Mouse (Mus musculus): ENCODE measurements at regions not wholly inside any gene's neighbourhood (a gene's known extent, or its start where the extent isn't known, plus 50 kb on each side); places are given as distances from the start of the nearest gene placed in this dataset.

- TF ChIP-seq CTCF (IDR thresholded peaks at IDR 0.05; ENCODE audit: low read depth): no peak
- TF ChIP-seq EP300 (IDR thresholded peaks at IDR 0.05; ENCODE audit: low read depth): no peak
Observed at GRCm38 (mm10) chr9:52243032-52243431, 74.7 kb upstream of the Zc3h12c start.

All from heart, postnatal 0 days (tissue).